Mouse (Mus musculus) bone marrow, adult 2 months (tissue): Measurements from ENCODE around the gene Jmjd1c. TPM values are rescaled to one million over a fixed set of nuclear protein-coding genes. Genes with fewer than 3 reads are reported as not detected.

Source experiments
- H3K27ac ChIP-seq: fragments of 200-500 bp; 2 replicates; pipeline ENCODE4 v1.5.1; 2012; ENCODE audit warnings: low read depth, mild to moderate bottlenecking, control low read depth, inconsistent platforms, low read length; ENCODE audit not compliant: control insufficient read depth, poor library complexity, insufficient read depth
- H3K4me1 ChIP-seq: fragments of 200-500 bp; 2 replicates; pipeline ENCODE4 v1.6.1; 2011; ENCODE audit warnings: low read length; ENCODE audit not compliant: control insufficient read depth, insufficient read depth
- H3K4me3 ChIP-seq: fragments of 200-500 bp; replicated peaks from 2 replicates; pipeline ENCODE3; 2011; ENCODE audit warnings: mild to moderate bottlenecking, low read depth, low read length, control low read depth; ENCODE audit not compliant: control insufficient read depth
- CTCF ChIP-seq: fragments of 200-500 bp; IDR thresholded peaks from 2 replicates; pipeline ENCODE4 v1.5.1; 2011; ENCODE audit warnings: low read length, control low read depth; ENCODE audit not compliant: control insufficient read depth, insufficient read depth
- POLR2A ChIP-seq: fragments of 200-500 bp; IDR thresholded peaks from 2 replicates; pipeline ENCODE4 v1.6.1; 2011; ENCODE audit warnings: low read depth, mild to moderate bottlenecking, control low read depth, low read length, borderline replicate concordance; ENCODE audit not compliant: control insufficient read depth
- WGBS: fragments of 180-500 bp; shearing (Covaris S2); methylation state at CpG from one replicate; pipeline ENCODE4 v1.1.7; 2018; 5-methylcytosine and 5-hydroxymethylcytosine counted together
- polyA plus RNA-seq: library from polyadenylated mRNA; stranded (reverse); fragments of >200 nt; gene quantifications from 2 replicates; pipeline ENCODE4 v1.2.4, GENCODE M21; 2011; ENCODE audit warnings: low replicate concordance; ENCODE audit not compliant: missing spikeins, insufficient read depth, insufficient read length

Jmjd1c gene
- polyA plus RNA-seq, 1 experiment, result 18.0 TPM

DNA sequence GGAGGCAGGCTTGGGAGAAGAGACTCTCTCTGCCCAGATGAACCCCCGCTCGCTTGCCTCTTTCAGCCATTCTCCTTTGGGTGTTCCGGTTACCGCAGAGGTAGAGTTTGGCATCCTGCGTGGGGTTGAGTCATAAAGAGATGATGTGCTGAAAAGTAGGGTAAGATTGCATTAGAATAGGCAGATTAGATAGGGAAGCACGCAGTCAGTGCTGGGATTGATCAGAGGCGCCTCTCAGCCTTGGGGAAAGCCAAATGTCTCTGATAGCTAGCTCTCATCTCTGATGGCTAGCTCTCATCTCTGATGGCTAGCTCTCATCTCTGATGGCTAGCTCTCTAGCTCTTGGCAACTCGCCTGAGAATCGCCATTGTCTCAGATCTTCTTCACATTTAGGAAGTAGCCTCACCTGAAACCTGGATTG is 4.9 kb downstream of the Jmjd1c start:
- WGBS, result 66% methylated on average over 9 of the region's 9 CpGs
- no peak for TF ChIP-seq POLR2A
- no peak for TF ChIP-seq CTCF

GRCm38 (mm10) chr10:67104543-67104942 is 8.6 kb downstream of the Jmjd1c start:
- TF ChIP-seq CTCF, result no peak
- no peak for TF ChIP-seq POLR2A
- Histone ChIP-seq H3K27ac (no peak overlapping the region), H3K4me1 (peaks cover 11% of the 10 kb centered on the region), H3K4me3 (no peak overlapping the region)
- whole genome bisulfite sequencing, result 67% methylated on average over 9 of the region's 9 CpGs

More for the DNA sequence above, 4.9 kb downstream of the Jmjd1c start:
- Histone ChIP-seq H3K4me1 (peaks cover 15% of the 10 kb centered on the region), H3K4me3 (no peak overlapping the region), H3K27ac (no peak overlapping the region)

GRCm38 (mm10) chr10:67105331-67106217 is 9.6 kb downstream of the Jmjd1c start:
- TF ChIP-seq POLR2A, result no peak
- TF ChIP-seq CTCF, result no peak
- no peak overlapping the region for H3K27ac ChIP-seq
- H3K4me1 ChIP-seq, result peaks cover 9% of the 10 kb centered on the region
- H3K4me3 ChIP-seq, result peak overlapping the region; percentile 39
- WGBS, result 39% methylated on average over 19 of the region's 19 CpGs

- WGBS, result 68% methylated on average over 6 of the region's 6 CpGs
- no peak overlapping the region for H3K27ac ChIP-seq
- H3K4me1 ChIP-seq, result peaks cover 11% of the 10 kb centered on the region
- TF ChIP-seq CTCF (no peak), POLR2A (no peak)
- H3K4me3 ChIP-seq, result no peak overlapping the region
These were observed 10.5 kb downstream of the Jmjd1c start for GRCm38 (mm10) chr10:67106400-67106799.

GRCm38 (mm10) chr10:67107017-67107761 is 11.3 kb downstream of the Jmjd1c start:
- TF ChIP-seq CTCF, result no peak
- TF ChIP-seq POLR2A, result no peak
- Histone ChIP-seq H3K4me1 (peaks cover 8% of the 10 kb centered on the region), H3K4me3 (no peak overlapping the region), H3K27ac (no peak overlapping the region)
- WGBS, result 79% methylated on average over 9 of the region's 9 CpGs

DNA sequence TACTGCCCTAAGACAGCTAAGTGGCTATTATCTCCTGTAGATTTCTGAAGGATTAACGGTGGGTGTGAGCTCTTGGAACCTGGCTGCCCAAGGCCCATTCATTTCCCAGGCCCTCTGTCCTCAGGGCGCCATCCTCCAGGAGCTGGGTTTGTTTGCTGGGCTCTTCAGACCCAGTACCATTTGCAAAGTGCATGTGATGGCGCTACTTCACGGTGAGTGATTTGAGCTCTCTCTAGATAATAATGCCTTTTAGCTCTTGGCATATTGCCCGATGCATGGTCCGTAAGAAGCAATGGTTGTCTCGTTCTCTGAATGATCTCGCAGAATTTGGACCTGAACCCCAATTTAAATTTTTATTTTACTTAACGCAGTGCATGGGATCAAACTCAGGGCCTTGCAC is 12.2 kb downstream of the Jmjd1c start:
- peaks cover 5% of the 10 kb centered on the region for H3K4me1 ChIP-seq
- H3K27ac ChIP-seq, result no peak overlapping the region
- WGBS, result 86% methylated on average over 9 of the region's 9 CpGs
- TF ChIP-seq POLR2A, result no peak
- no peak for TF ChIP-seq CTCF
- H3K4me3 ChIP-seq, result no peak overlapping the region

- WGBS, result 92% methylated on average over 5 of the region's 5 CpGs
- TF ChIP-seq CTCF (no peak), POLR2A (no peak)
- Histone ChIP-seq H3K4me3 (no peak overlapping the region), H3K4me1 (peaks cover 5% of the 10 kb centered on the region), H3K27ac (no peak overlapping the region)
These were observed 13.7 kb downstream of the Jmjd1c start for GRCm38 (mm10) chr10:67109635-67110034.
